Mouse (Mus musculus) midbrain, embryonic 14.5 days (tissue): ENCODE results near the gene Olfr1348. TPM values are rescaled to one million over a fixed set of nuclear protein-coding genes. Genes with fewer than 3 reads are reported as not detected.
"Not testable (repeated sequence)": the region's sequence is repeated elsewhere in the genome, so short reads cannot be mapped to it uniquely, and the experiment has no call there.

Source experiments
- ATAC-seq: fragments of 200-750 bp; cut with Nextera tagmentation; 2 replicates; pipeline ENCODE4 v1.8.0; 2017; ENCODE audit warnings: moderate number of reproducible peaks, moderate library complexity; ENCODE audit not compliant: low FRiP score, low TSS enrichment
- DNase-seq: peaks from one replicate; pipeline ENCODE4 v3.0.0-alpha.2; 2015
- H3K27ac ChIP-seq: fragments of 300-500 bp; sonication (generic); replicated peaks from 2 replicates; pipeline ENCODE4 v1.5.1; 2014; ENCODE audit warnings: mild to moderate bottlenecking, low read depth, low read length, moderate library complexity
- H3K27me3 ChIP-seq: fragments of 300-500 bp; sonication (generic); 2 replicates; pipeline ENCODE4 v1.6.1; 2014; ENCODE audit warnings: low read length, control low read depth, mixed read lengths; ENCODE audit not compliant: control insufficient read depth, insufficient read depth
- H3K36me3 ChIP-seq: fragments of 300-500 bp; sonication (generic); 2 replicates; pipeline ENCODE4 v1.6.1; 2014; ENCODE audit warnings: low read length, control low read depth; ENCODE audit not compliant: control insufficient read depth, insufficient read depth
- H3K4me1 ChIP-seq: fragments of 300-500 bp; sonication (generic); 2 replicates; pipeline ENCODE4 v1.6.1; 2014; ENCODE audit warnings: mild to moderate bottlenecking, antibody characterized with exemption, low read length, control low read depth; ENCODE audit not compliant: control insufficient read depth, insufficient read depth
- H3K4me2 ChIP-seq: fragments of 300-500 bp; sonication (generic); 2 replicates; pipeline ENCODE4 v1.6.1; 2014; ENCODE audit warnings: mild to moderate bottlenecking, low read length, moderate library complexity
- H3K4me3 ChIP-seq: fragments of 300-500 bp; sonication (generic); replicated peaks from 2 replicates; pipeline ENCODE4 v1.5.1; 2014; ENCODE audit warnings: low read depth, low read length
- H3K9ac ChIP-seq: fragments of 300-500 bp; sonication (generic); replicated peaks from 2 replicates; pipeline ENCODE4 v1.6.1; 2014; ENCODE audit warnings: mild to moderate bottlenecking, low read length, moderate library complexity
- H3K9me3 ChIP-seq: fragments of 300-500 bp; sonication (generic); 2 replicates; pipeline ENCODE4 v1.6.1; 2016; ENCODE audit warnings: low read length, control low read depth, mixed read lengths; ENCODE audit not compliant: control insufficient read depth
- WGBS: fragments of 180-500 bp; shearing (Covaris S2); extraction: QIAGEN DNeasy Blood & Tissue Kit; methylation state at CpG from one replicate; pipeline ENCODE4 v1.1.7; 2014; 5-methylcytosine and 5-hydroxymethylcytosine counted together
- polyA plus RNA-seq: library from polyadenylated mRNA; unstranded; fragments of >200 nt; fragmentation: Nextera tagmentation; extraction: Ambion mirVana; gene quantifications from 2 replicates; pipeline ENCODE4 v1.2.1, GENCODE M21; 2014

Gene Olfr1348
- not detected in 2 replicates for polyA plus RNA-seq

DNA sequence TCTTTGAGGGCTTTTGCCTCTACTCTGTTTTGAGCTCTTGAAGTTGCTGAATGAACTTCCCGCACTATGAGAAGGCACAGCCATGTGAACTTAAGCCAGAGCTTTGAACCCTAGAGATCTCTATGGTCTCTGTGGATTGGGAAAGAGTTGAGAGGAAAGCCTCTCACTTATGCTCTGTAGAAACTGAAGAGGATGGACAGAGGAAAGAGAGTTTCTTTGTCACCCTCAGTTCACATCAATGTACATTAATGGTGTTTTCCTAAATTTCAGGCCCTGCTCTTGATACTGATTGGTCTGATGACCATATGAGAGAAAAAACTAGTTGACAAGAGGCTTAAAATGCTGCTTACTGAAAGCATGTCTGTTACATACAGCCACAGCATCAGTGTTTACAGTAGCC lies at the start of gene Olfr1348:
TSS of gene Olfr1348 (minus strand) at position 101 of the 400 bp plus-strand sequence.
- no peaks in the 10 kb centered on the region for H3K4me1 ChIP-seq
- H3K27me3 ChIP-seq = no peaks in the 10 kb centered on the region
- no peak for DNase-seq
- no peak for ATAC-seq
- H3K27ac ChIP-seq = no peak within 1 kb of the TSS
- no peak within 1 kb of the TSS for H3K4me2 ChIP-seq
- no peaks in the 10 kb centered on the region for H3K36me3 ChIP-seq
- H3K4me3 ChIP-seq = no peak within 1 kb of the TSS
- WGBS = 96% methylated on average over 1 of the region's 1 CpGs
- peaks cover 3% of the 10 kb centered on the region for H3K9me3 ChIP-seq
- no peak within 1 kb of the TSS for H3K9ac ChIP-seq

DNA sequence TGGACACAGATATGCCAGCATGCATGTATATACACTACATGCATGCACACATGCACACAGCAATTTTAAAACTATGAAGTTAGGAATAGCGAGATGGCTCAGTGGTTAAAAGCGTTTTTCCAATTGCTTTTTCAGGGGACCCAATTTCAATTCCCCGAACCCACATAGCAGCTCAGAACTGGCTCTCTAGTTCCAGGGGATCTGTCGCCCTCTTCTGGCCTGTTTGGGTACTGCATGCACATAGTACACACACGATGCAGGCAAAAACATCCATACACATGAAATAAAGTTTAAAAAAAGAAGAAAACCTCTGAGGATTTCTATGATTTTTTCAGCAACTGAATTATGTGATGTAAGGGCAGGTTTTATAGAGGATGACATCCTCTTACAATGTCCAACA lies 17.6 kb upstream of the Olfr1348 start:
- H3K4me3 ChIP-seq = no peak overlapping the region
- no peak overlapping the region for H3K27ac ChIP-seq
- DNase-seq (peak; percentile 26), ATAC-seq (no peak)
- 0 out of 2 replicates have a peak, but pooled peaks cover 5% of the 10 kb centered on the region for H3K9me3 ChIP-seq
- no peak overlapping the region for H3K9ac ChIP-seq
- no peaks in the 10 kb centered on the region for H3K36me3 ChIP-seq
- H3K4me1 ChIP-seq = no peaks in the 10 kb centered on the region
- H3K4me2 ChIP-seq = no peak overlapping the region
- WGBS = 66% methylated on average over 5 of the region's 5 CpGs
- no peaks in the 10 kb centered on the region for H3K27me3 ChIP-seq

DNA sequence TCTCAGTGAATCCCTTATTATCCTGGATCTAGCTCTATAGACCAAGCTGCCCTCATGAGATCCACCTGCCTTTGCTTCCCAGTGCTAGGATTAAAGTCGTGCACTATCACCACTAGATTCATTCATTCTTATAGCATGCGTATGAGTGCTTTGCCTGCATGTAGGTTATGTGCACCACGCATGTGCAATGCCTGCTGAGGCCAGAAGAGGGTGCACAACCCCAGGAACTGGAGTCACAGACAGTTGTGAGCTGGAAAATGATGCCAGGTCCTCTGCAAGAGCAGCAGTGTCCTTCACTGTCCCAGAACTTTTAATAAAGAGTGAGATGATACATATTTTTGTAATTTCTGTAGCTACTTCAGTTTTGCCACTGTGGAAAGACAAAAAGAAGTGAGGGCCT lies 16.5 kb upstream of the Olfr1348 start:
- Histone ChIP-seq H3K36me3 (no peaks in the 10 kb centered on the region), H3K27ac (no peak overlapping the region), H3K9ac (no peak overlapping the region), H3K27me3 (no peaks in the 10 kb centered on the region), H3K4me1 (no peaks in the 10 kb centered on the region), H3K4me3 (no peak overlapping the region), H3K4me2 (no peak overlapping the region), H3K9me3 (0 out of 2 replicates have a peak, but pooled peaks cover 5% of the 10 kb centered on the region)
- DNase-seq (no peak), ATAC-seq (no peak)
- WGBS = 57% methylated on average over 3 of the region's 3 CpGs

DNA sequence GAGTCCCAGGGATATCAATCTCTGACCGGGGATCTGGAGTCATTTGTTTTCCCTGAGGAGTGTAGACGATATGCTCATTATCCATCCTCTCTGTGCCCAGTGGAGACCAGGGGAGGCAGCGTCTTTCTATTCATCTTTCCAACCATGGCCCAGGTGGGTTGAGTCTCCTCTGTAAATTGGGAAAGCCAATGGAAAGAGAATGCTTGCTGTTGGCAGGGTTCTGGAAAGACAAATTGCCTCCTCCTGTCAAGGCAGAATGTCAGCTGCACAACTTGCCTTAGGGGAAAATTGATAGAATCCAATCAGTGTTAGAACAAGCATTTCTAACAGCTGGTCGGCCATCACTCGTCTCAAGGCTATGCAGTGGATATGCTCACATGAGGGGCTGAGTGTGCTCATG lies 14.3 kb upstream of the Olfr1348 start, which contains the start of gene Olfr1349:
TSS of gene Olfr1349 (minus strand) at position 101 of the 400 bp plus-strand sequence.
- no peak within 1 kb of the TSS for H3K4me2 ChIP-seq
- ATAC-seq = no peak
- 86% methylated on average over 5 of the region's 5 CpGs for WGBS
- no peaks in the 10 kb centered on the region for H3K36me3 ChIP-seq
- no peak within 1 kb of the TSS for H3K27ac ChIP-seq
- no peaks in the 10 kb centered on the region for H3K27me3 ChIP-seq
- no peak for DNase-seq
- no peaks in the 10 kb centered on the region for H3K4me1 ChIP-seq
- H3K9me3 ChIP-seq = 0 out of 2 replicates have a peak, but pooled peaks cover 5% of the 10 kb centered on the region
- no peak within 1 kb of the TSS for H3K4me3 ChIP-seq
- no peak within 1 kb of the TSS for H3K9ac ChIP-seq

DNA sequence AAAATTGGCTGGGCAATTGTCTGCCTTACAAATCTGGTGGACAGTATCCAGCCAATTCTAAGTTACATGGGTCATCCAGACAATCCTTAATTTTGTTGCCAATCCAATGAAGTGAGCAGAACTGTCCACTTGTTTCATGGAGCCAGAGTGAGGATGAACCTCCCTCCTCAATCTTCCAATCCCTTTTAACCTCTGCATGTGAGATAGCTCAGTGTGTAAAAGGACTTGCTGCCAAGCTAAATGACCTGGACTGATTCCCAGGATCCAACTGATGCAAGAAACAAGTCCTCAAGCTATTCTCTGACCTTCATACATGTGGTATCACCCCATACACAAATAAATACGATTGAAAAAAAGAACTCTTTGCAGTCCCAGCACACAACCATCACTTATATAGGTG lies 13.1 kb upstream of the Olfr1348 start:
- 32% methylated on average over 1 of the region's 1 CpGs for WGBS
- no peaks in the 10 kb centered on the region for H3K4me1 ChIP-seq
- H3K27me3 ChIP-seq = no peaks in the 10 kb centered on the region
- no peak overlapping the region for H3K27ac ChIP-seq
- no peak for DNase-seq
- 0 out of 2 replicates have a peak, but pooled peaks cover 5% of the 10 kb centered on the region for H3K9me3 ChIP-seq
- no peak for ATAC-seq
- H3K4me3 ChIP-seq = no peak overlapping the region
- H3K9ac ChIP-seq = no peak overlapping the region
- no peaks in the 10 kb centered on the region for H3K36me3 ChIP-seq
- H3K4me2 ChIP-seq = no peak overlapping the region

DNA sequence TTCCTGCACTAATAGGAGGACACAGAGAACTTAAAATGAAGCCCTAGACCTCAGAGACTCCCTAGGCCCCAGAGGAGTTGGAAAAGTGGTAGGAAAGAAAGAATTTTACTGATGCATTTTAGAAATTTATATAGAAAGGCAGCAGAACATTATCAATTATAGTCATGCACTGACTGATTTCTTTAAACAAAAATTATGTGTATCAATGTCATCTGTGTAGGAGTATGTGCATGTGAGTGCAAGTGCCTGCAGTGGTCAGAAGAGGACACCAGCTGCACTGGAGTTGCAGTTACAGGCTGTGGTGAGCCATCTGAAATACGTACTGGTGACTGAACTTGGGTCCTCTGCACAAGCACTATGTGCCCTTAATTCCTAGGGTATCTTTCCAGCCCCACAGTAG lies 8.9 kb downstream of the Olfr1348 start, which contains the start of gene Olfr1347:
TSS of gene Olfr1347 (minus strand) at position 101 of the 400 bp plus-strand sequence.
- Histone ChIP-seq H3K27me3 (no peaks in the 10 kb centered on the region), H3K4me3 (no peak within 1 kb of the TSS), H3K9me3 (peaks cover 2% of the 10 kb centered on the region; the same call in 1 of the 2 replicates), H3K4me1 (no peaks in the 10 kb centered on the region), H3K4me2 (no peak within 1 kb of the TSS), H3K27ac (no peak within 1 kb of the TSS), H3K9ac (no peak within 1 kb of the TSS), H3K36me3 (no peaks in the 10 kb centered on the region)
- DNase-seq (no peak), ATAC-seq (no peak)
- 55% methylated on average over 1 of the region's 1 CpGs for WGBS

DNA sequence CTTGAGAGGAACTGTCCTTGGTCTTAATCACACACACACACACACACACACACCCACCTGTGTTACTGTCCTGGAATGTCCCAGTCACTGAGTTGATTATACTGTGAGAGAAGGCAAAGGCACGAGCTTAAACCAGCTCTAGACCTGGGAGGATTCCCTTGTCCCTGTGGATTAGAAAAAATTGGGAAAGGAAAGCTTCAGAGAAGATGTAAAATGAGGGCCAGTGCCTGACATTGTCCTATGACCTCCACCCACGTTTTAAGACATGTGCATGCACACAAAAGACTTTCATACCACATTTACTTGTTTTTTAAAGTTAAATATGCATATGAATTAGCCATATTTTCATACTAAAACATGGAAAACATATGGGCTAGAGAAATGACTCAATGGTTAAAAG lies 21.7 kb downstream of the Olfr1348 start, which contains the start of gene Olfr5:
TSS of gene Olfr5 (minus strand) at position 101 of the 400 bp plus-strand sequence.
- H3K4me2 ChIP-seq = no peak within 1 kb of the TSS
- no peaks in the 10 kb centered on the region for H3K9me3 ChIP-seq
- no peaks in the 10 kb centered on the region for H3K27me3 ChIP-seq
- ATAC-seq (no peak), DNase-seq (no peak)
- no peak within 1 kb of the TSS for H3K4me3 ChIP-seq
- no peak within 1 kb of the TSS for H3K27ac ChIP-seq
- no peaks in the 10 kb centered on the region for H3K36me3 ChIP-seq
- no peaks in the 10 kb centered on the region for H3K4me1 ChIP-seq
- H3K9ac ChIP-seq = no peak within 1 kb of the TSS
- 27% methylated on average over 2 of the region's 2 CpGs for WGBS

DNA sequence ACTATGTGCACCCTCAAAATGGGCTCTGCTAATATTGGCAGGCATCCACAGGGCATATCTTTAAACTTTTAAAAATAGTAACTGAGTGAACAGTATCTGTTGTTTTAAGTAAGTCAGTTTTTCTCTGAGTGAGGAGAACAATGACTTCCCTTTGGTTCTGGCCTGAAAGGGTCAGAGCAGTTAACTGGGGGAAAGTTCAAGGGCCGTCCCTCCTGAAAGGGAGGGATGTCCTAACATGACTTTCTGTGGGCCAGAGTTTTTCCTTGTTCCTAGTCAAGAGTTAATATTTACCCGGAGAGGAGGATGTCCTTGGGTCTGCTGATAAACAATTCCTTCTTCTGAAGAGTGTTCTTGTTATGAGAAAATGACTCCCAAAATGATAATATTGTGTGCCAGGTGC lies 30.9 kb downstream of the Olfr1348 start:
- ATAC-seq, DNase-seq, H3K4me1 ChIP-seq, H3K27me3 ChIP-seq, H3K27ac ChIP-seq, H3K9me3 ChIP-seq, H3K4me3 ChIP-seq, H3K4me2 ChIP-seq, H3K36me3 ChIP-seq, H3K9ac ChIP-seq: not testable (repeated sequence)
- WGBS = 79% methylated on average over 2 of the region's 2 CpGs

DNA sequence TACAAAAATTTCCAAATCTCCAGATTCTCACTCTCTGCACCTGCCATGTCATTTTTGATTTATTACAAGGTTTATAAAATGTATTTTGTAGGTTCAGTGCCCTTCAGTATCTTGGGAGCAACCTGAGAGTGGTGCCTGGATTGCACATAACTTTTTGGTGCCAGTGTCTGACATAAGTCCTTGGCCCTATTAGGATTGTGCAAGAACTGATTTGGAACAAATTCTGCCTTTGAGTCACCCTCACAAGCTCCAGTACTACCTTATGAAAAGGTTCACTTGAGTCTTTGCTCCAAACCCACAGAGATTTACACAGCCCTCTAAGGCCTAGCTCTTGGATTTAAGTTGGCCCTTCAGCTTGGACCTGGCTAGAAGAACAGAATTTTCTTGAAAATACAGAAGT lies 41.6 kb downstream of the Olfr1348 start, which contains the start of gene Olfr1346:
TSS of gene Olfr1346 (plus strand) at position 151 of the 400 bp plus-strand sequence.
- Histone ChIP-seq H3K27me3 (no peaks in the 10 kb centered on the region), H3K9ac (no peak within 1 kb of the TSS), H3K9me3 (no peaks in the 10 kb centered on the region), H3K36me3 (no peaks in the 10 kb centered on the region), H3K4me3 (no peak within 1 kb of the TSS), H3K4me1 (no peaks in the 10 kb centered on the region), H3K4me2 (no peak within 1 kb of the TSS), H3K27ac (no peak within 1 kb of the TSS)
- DNase-seq (no peak), ATAC-seq (no peak)
